Mouse (Mus musculus) Muller cell, postnatal 12 days (primary cell): Measurements from ENCODE around the gene Kdm5c.
"Not testable (repeated sequence)": the region's sequence is repeated elsewhere in the genome, so short reads cannot be mapped to it uniquely, and the experiment has no call there.

Source experiments
- DNase-seq: peaks from one replicate; pipeline ENCODE4 v3.0.0-alpha.2; 2015; ENCODE audit errors: inconsistent ontology term

The Kdm5c gene

DNA sequence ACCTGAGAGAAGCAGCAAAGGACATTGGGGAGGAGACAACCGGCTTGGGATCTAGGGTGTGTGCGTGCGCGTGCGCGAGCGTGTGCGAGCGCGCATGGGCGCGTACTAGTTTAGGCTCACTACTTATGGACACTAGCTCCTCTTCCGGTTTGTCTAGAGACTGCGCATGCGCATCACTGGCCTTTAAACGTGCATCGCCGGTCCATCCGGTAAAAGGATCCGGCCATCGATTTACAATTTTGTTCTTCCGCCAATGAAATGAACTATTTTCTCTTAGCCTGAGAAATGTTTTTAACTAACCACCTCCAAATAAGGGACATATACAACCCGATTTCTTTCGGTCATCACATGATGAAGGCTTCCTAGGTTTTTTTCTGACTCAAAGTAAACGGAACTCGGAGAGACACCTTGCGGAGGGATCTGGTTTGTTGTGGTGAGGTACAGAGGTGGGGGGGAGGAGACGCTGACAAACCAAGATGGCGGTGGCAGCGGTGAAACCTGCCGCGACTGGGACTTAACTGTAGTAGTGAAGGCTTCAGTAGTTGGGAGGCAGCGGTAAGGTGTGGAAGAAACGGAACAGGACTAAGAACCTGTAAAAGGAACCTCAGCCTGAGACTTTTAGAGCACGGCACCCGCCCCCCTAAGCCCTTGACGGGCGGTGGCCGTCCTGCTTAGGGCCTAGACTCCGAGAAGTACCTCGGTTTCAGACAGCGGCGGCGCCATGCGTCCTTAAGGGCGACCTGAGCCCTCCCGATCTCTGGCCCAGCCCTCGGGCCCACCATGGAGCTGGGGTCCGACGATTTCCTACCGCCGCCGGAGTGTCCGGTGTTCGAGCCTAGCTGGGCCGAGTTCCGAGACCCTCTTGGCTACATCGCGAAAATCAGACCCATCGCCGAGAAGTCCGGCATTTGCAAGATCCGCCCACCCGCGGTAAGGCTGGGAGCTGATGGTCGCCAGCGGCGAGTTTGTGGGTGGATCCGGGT lies at the start of gene Kdm5c:
Kdm5c (plus strand) TSS at position 240 of the 983 bp plus-strand sequence.
- DNase-seq: peak; percentile 97

- DNase-seq: no peak
Measured at GRCm38 (mm10) chrX:152187151-152187550, 45.7 kb upstream of the Kdm5c start.

DNA sequence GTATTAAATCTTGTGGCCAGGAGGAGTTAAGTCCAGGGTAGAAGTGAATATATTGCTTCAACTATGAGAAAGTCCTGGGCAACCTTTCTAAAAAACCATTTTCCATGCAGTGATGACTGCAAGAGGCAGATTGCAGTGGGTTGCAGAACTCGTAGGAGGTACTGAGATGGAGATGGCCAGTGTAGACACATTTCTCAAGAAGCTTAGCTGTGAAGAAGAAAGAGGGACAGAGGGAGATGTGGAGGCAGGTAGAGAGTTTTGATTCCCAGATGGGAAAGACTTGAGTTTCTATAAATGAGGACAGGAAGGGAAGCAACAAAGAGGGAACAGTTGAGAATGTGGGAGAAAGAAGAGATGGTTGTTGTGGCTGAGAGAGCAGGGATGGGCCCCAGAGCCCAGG lies 41.6 kb upstream of the Kdm5c start:
- DNase-seq: no peak

DNA sequence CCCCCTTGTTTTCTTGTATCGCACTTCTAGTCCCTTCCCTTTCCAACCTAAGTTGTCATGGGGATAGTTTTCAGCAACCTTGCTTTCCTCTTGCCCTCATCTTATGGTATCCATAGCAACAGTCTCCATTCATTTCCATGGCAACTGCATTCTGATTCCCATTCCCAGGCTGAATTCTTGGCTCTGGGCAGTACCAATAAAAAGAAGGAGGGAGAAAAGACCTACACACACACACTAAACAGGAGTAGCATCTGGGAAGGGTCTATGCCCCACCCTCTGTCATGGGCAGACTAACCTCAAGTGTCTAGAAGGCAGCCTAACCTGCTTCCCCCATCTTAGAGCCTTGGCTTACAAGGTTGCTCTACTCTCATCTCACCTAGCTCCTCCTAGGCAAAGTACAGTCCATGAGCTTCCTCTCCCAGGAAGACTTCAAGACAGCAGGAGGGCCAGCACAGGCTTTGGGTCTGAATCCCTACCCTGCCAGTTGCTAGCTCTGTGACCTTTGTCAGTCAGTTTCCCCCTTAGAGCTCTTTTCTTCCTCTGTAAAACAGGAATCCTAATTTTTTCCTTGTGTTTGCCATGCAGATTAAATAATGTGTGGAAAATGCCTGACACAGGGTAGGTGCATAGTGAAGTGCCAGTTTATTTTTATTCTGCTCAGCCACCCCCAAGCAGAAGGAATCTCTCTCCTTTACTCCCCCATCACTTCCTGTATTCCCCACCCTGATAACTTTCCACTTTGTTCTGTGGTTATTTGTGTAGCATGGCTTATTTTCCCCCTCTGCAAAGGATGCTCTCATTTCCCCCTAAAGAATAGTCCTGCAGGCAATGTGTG lies 34.8 kb upstream of the Kdm5c start:
- DNase-seq: no peak

- DNase-seq: no peak
Measured at GRCm38 (mm10) chrX:152201737-152202421, 30.9 kb upstream of the Kdm5c start.

DNA sequence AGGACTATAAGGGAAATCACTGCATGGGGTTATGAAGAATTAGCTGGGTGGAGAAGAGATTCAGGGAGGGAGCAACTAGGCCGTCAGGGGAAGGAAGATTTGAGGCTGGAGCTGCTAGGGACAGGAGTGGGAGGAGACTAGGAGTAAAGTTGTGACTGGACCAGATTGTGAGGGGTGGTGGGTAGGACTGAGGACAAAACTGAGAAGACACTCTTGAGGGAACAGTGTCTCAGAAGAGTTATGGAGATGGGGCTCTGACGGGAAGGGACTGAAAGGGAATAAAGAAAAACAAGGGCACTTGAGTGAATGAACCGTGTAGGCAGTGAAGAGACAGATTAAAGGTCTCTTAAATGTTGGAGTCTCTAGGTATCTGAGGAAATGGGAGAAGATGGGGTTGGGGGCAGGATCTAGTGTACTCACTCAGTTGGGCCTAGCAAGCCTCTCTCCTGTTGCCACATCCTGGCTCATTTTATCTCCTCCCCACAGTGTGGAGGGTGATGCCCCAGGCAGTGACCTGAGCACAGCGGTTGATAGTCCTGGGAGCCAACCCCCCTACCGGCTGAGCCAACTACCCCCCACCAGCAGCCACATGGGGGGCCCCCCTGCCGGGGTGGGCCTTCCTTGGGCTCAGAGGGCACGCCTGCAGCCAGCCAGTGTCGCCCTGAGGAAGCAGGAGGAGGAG lies 30.3 kb upstream of the Kdm5c start:
- no peak for DNase-seq

DNA sequence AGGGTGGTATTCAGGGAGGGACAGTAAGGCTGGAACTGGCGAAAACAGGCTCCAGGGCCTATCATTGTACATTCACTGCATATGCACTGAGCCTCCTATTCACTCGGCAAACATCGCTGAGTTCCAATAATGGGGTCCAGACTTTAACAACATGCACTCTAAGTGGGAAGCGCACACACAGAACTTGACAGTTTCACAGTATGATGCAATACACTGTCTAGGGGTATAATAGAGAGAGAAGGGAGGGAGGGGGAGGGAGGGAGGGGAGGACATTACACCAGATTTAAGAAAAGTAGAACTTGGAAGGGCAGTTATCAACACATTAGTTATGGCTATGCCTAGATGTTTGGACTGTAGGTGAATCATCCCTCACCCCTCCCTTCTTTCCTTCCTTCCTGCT lies 29.6 kb upstream of the Kdm5c start:
- no peak for DNase-seq

DNA sequence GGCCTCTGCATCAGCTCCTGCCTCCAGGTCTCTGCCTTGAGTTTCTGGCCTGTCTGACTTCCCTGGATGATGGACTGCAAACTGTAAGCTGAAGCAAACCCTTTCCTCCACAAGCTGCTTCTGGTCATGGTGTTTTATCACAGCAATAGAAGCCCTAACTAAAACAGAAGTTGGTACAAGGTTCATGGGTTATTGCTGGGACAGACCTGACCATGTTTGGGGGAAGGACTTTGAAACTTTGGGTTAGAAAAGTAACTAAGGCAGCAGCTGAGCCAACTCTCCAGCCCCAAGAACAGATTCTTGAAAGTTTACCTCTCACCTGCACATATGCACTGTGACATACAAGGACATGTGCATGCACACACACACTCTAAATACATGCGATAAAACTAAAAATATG lies 27.3 kb upstream of the Kdm5c start:
- no peak for DNase-seq

DNA sequence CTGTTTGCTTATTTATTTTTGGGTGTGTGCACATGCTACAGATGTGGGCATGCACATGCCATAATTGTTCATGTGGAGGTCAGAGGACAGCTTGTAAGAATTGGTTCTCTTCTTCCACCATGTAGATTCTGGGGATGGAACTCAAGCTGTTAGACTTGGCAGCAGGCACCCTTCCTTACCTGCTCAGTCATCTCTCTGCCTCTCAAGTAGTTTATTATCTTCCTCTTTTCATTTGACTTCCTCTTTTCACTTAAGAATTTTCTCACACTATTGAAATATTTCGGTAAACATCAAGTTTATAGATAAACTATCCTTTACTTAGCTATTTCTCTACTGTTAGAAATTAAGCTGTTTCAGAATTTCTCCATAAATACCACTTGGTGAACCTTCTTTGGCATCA lies 18.1 kb upstream of the Kdm5c start:
- DNase-seq: no peak

GRCm38 (mm10) chrX:152218529-152218928 lies 14.3 kb upstream of the Kdm5c start:
- DNase-seq: no peak

- DNase-seq: no peak
Measured at GRCm38 (mm10) chrX:152221721-152222120, 11.1 kb upstream of the Kdm5c start.

DNA sequence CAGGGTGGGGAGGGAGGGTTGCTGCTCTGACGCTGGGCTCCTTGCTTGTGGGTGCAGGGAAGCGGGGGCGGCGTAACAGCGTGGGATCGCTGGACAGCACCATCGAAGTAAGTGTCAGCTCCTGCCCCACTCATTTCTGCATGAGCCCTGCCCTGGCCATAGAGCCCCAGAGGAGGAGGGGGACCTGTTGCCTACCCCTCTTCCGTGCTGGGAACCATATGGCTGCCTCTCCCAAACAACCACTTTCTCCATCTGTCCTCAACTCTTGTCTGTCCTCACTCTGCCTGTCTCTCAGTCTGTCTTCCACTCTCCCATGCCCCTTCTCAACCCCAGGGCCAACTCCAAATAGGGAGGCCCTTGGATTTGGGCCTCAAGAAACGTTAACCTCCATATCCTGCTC lies 10.6 kb upstream of the Kdm5c start:
- no peak for DNase-seq

DNA sequence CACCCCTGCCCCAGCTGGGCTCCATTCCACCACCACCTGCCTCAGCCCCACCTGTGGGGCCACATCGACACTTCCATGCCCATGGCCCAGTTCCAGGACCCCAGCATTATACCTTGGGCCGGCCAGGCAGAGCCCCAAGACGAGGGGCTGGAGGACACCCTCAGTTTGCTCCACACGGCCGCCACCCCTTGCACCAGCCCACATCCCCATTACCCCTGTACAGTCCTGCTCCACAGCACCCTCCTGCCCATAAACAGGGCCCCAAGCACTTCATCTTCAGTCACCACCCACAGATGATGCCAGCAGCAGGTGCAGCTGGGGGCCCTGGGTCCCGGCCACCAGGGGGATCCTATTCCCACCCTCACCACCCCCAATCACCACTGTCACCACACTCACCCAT lies 9.5 kb upstream of the Kdm5c start:
- no peak for DNase-seq

DNA sequence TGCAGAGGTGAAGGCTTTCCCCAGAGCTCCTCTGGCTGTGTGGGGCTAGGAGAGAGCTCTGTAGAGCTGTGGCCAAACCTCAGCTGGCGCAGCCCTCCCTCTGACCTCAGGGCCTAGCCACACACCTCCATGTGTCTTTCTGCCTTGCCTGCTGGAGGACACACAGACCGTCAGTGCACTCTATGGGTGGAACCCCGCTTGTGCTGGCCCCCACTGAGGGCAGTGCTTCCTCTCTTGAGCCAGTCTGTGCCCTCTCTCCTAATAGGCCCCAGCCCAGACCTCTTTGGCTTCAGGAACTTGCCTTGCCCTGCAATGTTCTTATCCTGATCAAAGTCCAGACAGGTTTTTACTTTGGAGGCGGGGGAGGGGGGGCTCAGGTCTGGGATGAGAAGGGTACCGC lies 8.5 kb upstream of the Kdm5c start:
- DNase-seq: no peak

- DNase-seq: peak; percentile 28
Measured at GRCm38 (mm10) chrX:152234125-152234524, 1.3 kb downstream of the Kdm5c start.

DNA sequence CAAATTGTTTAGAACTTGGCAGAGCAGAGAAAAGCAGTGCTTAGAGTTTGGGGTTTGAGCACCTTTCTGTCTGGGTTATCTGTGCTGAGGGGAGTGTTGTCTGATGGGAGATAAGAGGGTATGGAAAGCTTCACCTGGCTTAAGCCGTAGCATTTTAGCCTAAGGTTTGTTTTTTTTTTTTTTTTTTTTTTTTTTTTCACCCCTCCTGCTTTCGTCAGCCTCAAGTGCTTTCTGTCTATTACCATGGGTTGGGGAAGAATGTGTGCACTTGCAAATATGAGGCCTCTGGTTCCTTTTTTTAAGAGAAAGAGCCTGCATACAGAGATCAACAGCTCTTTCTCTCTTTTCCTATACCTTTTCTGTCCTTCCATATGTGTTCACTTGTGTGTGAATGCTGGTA lies 2.9 kb downstream of the Kdm5c start:
- no peak for DNase-seq

- DNase-seq: not testable (repeated sequence)
Measured at GRCm38 (mm10) chrX:152243140-152243539, 10.3 kb downstream of the Kdm5c start.

GRCm38 (mm10) chrX:152244492-152245189 lies 11.8 kb downstream of the Kdm5c start:
- no peak for DNase-seq

- no peak for DNase-seq
Measured at GRCm38 (mm10) chrX:152271189-152271588, 38.4 kb downstream of the Kdm5c start.

GRCm38 (mm10) chrX:152279384-152279783 lies 46.6 kb downstream of the Kdm5c start:
- no peak for DNase-seq

DNA sequence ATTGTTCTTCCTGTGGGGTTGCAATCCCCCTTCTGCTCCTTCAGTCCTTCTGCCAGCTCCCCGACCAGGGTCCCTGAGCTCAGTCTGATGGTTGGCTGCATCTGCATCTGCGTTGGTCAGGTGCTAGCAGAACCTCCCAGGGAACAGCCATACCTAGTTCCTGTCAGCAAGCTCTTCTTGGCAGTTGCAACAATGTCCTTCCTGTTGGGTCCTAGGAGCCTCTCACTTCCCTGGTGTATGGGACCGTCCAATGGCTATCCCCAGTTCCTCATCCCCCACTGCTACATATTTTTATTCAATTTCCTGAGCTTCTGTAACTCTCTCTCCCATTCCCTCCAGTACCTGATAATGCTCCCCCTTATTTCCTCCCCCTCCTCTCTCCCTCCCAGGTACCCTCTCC lies 51.9 kb downstream of the Kdm5c start:
- no peak for DNase-seq
